Comparison of ENCODE assay signal across 9 mouse cellular contexts in genomic region chr4:140592217-140592759, GRCm38 (mm10).
A peak's percentile ranks its signal among the peaks of the same experiment; 100 is the strongest.
DNase-seq lines count a peak whose midpoint lies in the region; ATAC-seq and TF ChIP-seq lines count a peak whose summit lies in the region.
"Had no signal": no experiment of that assay in that cellular context is flagged by ENCODE, and none has a peak within 500 bp of the region (broad histone marks: within the 10 kb centered on the region; RNA-seq: fewer than 3 reads in every experiment).

No protein-coding gene starts in this region.

- peak; percentile 61 for TF ChIP-seq CTCF in cortical plate, adult 2 months (IDR thresholded peaks at IDR 0.05; ENCODE audit: extremely low read depth, insufficient read depth, low read length)
- TF ChIP-seq CTCF in kidney, adult 2 months (conservative IDR thresholded peaks at IDR 0.05; ENCODE audit: insufficient read depth, insufficient read length, low read depth, low read length): peak; percentile 79
- peak; percentile 93 for TF ChIP-seq CTCF in stomach, postnatal 0 days (IDR thresholded peaks at IDR 0.05; ENCODE audit: low read depth)

- 25% methylated on average over 11 of the region's 11 CpGs for WGBS in heart, embryonic 11.5 days (ENCODE audit: insufficient replicate concordance)
- 35% methylated on average over 11 of the region's 11 CpGs for WGBS in kidney, adult 2 months
- WGBS in limb, embryonic 10.5 days: 28% methylated on average over 11 of the region's 11 CpGs
- WGBS in stomach, postnatal 0 days: 33% methylated on average over 11 of the region's 11 CpGs

- H3K9me3 ChIP-seq in heart, embryonic 11.5 days (replicated peaks; ENCODE audit: control insufficient read depth, low read length): no peaks in the 10 kb centered on the region
- H3K9me3 ChIP-seq in limb, embryonic 10.5 days (replicated peaks): no peaks in the 10 kb centered on the region
- no peaks in the 10 kb centered on the region for H3K9me3 ChIP-seq in stomach, postnatal 0 days (ENCODE audit: control insufficient read depth, low read length)

- H3K9ac ChIP-seq in heart, embryonic 11.5 days (ENCODE audit: low read depth, low read length): no peak overlapping the region
- H3K9ac ChIP-seq in stomach, postnatal 0 days (ENCODE audit: low read length): no peak overlapping the region

- no peak for TF ChIP-seq POLR2A in cortical plate, adult 2 months (IDR thresholded peaks at IDR 0.05; ENCODE audit: extremely low read depth, insufficient read depth, low read length)
- TF ChIP-seq POLR2A in kidney, adult 2 months (IDR thresholded peaks at IDR 0.05; ENCODE audit: low read depth, low read length): no peak

- no peak for TF ChIP-seq EP300 in stomach, postnatal 0 days (optimal IDR thresholded peaks at IDR 0.05)

- intact Hi-C loops in gastrocnemius, postnatal 36 days (cut with DNase I): loop anchor here (1.0 to 10.0 kb wide), 2 partner anchors 82 to 153 kb away; partner anchors contain the start of gene Padi6

- H3K27ac ChIP-seq in heart, embryonic 11.5 days (ENCODE audit: low read depth, low read length): no peak overlapping the region
- no peak overlapping the region for H3K27ac ChIP-seq in cortical plate, adult 2 months (ENCODE audit: insufficient read depth, low read length)
- no peak overlapping the region for H3K27ac ChIP-seq in kidney, adult 2 months (ENCODE audit: insufficient read depth, low read depth, low read length)
- no peak overlapping the region for H3K27ac ChIP-seq in limb, embryonic 10.5 days
- H3K27ac ChIP-seq in stomach, postnatal 0 days (replicated peaks): no peak overlapping the region

- DNase-seq in heart, adult 11 months: peak; percentile 97
- DNase-seq in gastrocnemius, postnatal 36 days: peak; percentile 77 to 85
- DNase-seq in kidney, adult 2 months: peak; percentile 85
- DNase-seq in limb, embryonic 10.5 days (ENCODE audit: low spot score): peak; percentile 89
- DNase-seq in neural tube, embryonic 10.5 days (ENCODE audit: extremely low spot score, low spot score): peak; percentile 91
- peak; percentile 89 for DNase-seq in stomach, postnatal 0 days (ENCODE audit: low spot score)

- H3K36me3 ChIP-seq in heart, embryonic 11.5 days (ENCODE audit: control insufficient read depth, insufficient read depth, low read length): no peaks in the 10 kb centered on the region; the same call in 1 of the 2 replicates
- H3K36me3 ChIP-seq in kidney, adult 2 months (ENCODE audit: control insufficient read depth, insufficient read depth, low read length): no peaks in the 10 kb centered on the region
- peaks cover 57% of the 10 kb centered on the region for H3K36me3 ChIP-seq in limb, embryonic 10.5 days
- no peaks in the 10 kb centered on the region for H3K36me3 ChIP-seq in stomach, postnatal 0 days (ENCODE audit: control insufficient read depth, insufficient read depth, low read length)

- ATAC-seq in heart, embryonic 11.5 days (replicated peaks; ENCODE audit: insufficient number of reproducible peaks, low FRiP score, low TSS enrichment): no peak
- peak; percentile 70; the same call in 1 of the 2 replicates for ATAC-seq in stomach, postnatal 0 days (ENCODE audit: low FRiP score, low TSS enrichment)
- ATAC-seq: Patski had no signal

- H3K27me3 ChIP-seq in heart, embryonic 11.5 days (ENCODE audit: control insufficient read depth, insufficient read depth, low read length): no peaks in the 10 kb centered on the region
- H3K27me3 ChIP-seq in kidney, adult 2 months (replicated peaks; ENCODE audit: control insufficient read depth, insufficient read depth, low read length): no peaks in the 10 kb centered on the region
- H3K27me3 ChIP-seq in limb, embryonic 10.5 days (ENCODE audit: low read depth, poor library complexity, severe bottlenecking): no peaks in the 10 kb centered on the region
- no peaks in the 10 kb centered on the region for H3K27me3 ChIP-seq in stomach, postnatal 0 days (ENCODE audit: control insufficient read depth, insufficient read depth, low read length)
- H3K27me3 ChIP-seq: Patski had no signal

- no peaks in the 10 kb centered on the region for H3K4me1 ChIP-seq in heart, embryonic 11.5 days (ENCODE audit: control insufficient read depth, insufficient read depth, low read length)
- H3K4me1 ChIP-seq in cortical plate, adult 2 months (ENCODE audit: control insufficient read depth, insufficient read depth, low read length): no peaks in the 10 kb centered on the region
- 0 out of 2 replicates have a peak, but pooled peaks cover 5% of the 10 kb centered on the region for H3K4me1 ChIP-seq in kidney, adult 2 months (ENCODE audit: control insufficient read depth, insufficient read depth, low read length)
- peaks cover 7% of the 10 kb centered on the region; the same call in 1 of the 2 replicates for H3K4me1 ChIP-seq in limb, embryonic 10.5 days
- no peaks in the 10 kb centered on the region for H3K4me1 ChIP-seq in stomach, postnatal 0 days (replicated peaks; ENCODE audit: control insufficient read depth, insufficient read depth)

- H3K4me3 ChIP-seq in heart, embryonic 11.5 days (ENCODE audit: low read depth, low read length): no peak overlapping the region
- no peak overlapping the region for H3K4me3 ChIP-seq in cortical plate, adult 2 months (ENCODE audit: insufficient read depth, low read length)
- H3K4me3 ChIP-seq in kidney, adult 2 months (ENCODE audit: insufficient read depth, low read depth, low read length): no peak overlapping the region
- H3K4me3 ChIP-seq in limb, embryonic 10.5 days: no peak overlapping the region
- no peak overlapping the region for H3K4me3 ChIP-seq in stomach, postnatal 0 days (ENCODE audit: low read depth, low read length)

- no peak overlapping the region for H3K4me2 ChIP-seq in heart, embryonic 11.5 days
- H3K4me2 ChIP-seq in stomach, postnatal 0 days (replicated peaks; ENCODE audit: low read depth): no peak overlapping the region
